Mouse (Mus musculus) frontal cortex, postnatal 14 days (tissue): Measurements from ENCODE around the gene Mlx.
A peak's percentile ranks its signal among the peaks of the same experiment; 100 is the strongest.

Experiments used
- DNase-seq, 2 experiments: peaks; one replicate each; pipeline ENCODE4 v3.0.0; 2022; ENCODE audit warnings: low spot score in 2 of 2

Gene Mlx

GRCm38 (mm10) chr11:101065002-101065401, 22.1 kb upstream of the Mlx start:
- DNase-seq, result no peak

- peak; percentile 62 to 73 for DNase-seq
These were observed 20.3 kb upstream of the Mlx start for GRCm38 (mm10) chr11:101066549-101067412.

GRCm38 (mm10) chr11:101069391-101070188, 17.5 kb upstream of the Mlx start, which contains the start of gene Naglu:
Gene Naglu (plus strand): TSS chr11:101070012.
- DNase-seq, result peak; percentile 91 to 94

- no peak for DNase-seq
These were observed 16.9 kb upstream of the Mlx start for GRCm38 (mm10) chr11:101070189-101070527.

- DNase-seq, result no peak
These were observed 16.1 kb upstream of the Mlx start for GRCm38 (mm10) chr11:101070987-101071386.

DNA sequence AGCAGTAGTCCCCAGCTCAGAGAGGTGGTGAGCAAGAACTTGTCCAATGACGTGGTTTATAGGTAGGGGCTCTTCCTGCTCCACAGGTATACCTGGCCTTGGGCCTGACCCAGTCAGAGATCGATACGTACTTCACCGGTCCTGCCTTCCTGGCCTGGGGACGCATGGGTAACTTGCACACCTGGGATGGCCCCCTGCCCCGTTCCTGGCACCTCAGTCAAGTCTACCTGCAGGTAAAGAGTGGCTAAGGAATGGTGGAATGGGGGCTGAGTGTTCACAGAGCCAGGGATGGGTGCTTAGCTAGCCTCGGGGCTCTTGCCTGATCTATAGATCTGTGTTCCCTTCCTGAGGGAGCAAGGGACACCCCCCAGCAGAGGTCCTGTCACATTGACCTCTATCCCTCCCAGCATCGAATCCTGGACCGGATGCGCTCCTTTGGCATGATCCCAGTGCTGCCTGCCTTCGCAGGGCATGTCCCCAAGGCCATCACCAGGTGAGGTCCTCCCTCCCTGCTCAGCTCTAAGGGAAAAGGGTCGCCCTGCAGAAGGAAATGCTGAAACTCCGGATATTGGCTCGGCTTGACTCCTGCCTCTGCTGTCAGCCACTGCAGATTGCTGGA, 15.2 kb upstream of the Mlx start:
- no peak for DNase-seq

- DNase-seq, result no peak
These were observed 9.0 kb upstream of the Mlx start, which contains the start of gene Hsd17b1 for GRCm38 (mm10) chr11:101078121-101078520. Gene Hsd17b1 (plus strand): TSS chr11:101078411.

- DNase-seq, result no peak
These were observed 7.3 kb upstream of the Mlx start for GRCm38 (mm10) chr11:101079746-101080145.

GRCm38 (mm10) chr11:101080421-101080820, 6.7 kb upstream of the Mlx start:
- DNase-seq, result no peak

DNA sequence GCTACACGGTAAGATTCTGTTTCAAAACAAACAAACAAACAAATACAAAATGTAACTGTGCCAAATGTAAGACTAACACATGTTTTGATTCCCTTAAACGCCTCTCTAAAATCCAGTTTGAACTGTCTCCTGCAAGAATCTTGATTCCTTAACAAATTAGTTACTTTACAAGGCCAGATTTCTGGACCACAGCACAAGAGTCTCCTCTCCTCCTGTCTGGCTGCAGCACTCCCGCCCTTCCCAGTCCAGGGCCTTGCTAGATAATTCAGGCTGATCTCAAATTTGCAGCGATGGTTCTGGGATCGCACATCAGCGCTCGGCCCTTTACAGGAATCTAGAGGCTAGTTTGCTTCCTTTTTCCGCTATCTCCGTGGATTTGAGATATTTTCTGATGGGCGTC, 5.4 kb upstream of the Mlx start:
- no peak for DNase-seq

DNA sequence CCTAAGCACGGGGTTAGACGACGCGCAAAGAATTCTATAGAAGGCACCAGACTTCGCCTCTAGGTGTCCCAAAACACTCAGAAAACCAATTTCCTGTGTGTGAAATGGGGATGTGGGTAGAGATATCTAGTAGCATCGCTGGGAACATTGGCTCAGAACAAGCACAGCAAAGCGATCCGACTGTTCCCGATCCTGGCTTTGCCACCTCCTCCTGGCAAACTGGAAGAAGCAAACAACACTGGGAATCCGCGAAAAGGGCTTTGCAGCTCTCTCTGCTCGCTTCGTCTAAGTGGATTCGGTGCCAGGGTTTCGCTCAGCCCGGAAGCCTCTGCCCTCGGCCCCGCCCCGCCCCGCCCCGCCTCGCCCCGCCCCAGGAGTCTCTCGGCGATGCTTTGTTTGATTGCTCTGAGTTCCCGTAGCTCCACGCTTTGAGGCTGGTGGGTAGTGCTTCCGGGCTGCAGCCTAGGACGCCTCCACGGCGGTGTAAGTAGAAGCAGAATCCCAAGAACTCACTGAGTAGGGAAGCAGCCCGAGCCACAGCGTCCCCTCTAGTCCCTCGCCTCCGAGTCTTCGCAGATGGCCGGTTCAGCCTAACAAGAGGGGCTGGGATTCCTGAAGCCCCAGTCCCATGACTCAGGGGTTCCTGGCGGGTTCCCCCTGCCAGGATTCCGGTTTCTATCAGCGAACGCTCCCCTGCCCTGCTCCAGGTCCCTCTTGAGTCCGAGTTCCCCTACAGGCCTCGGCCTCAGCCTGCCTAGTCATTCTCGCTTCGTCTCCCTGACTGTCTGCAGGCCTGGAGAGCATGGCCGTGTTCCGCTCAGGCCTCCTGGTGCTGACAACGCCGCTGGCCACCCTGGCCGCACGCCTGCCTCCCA, 4.6 kb upstream of the Mlx start, which contains the start of gene Coasy:
Coasy (plus strand) TSS at position 358 of the 875 bp plus-strand sequence.
- peak; percentile 74 to 77 for DNase-seq

- no peak for DNase-seq
These were observed 3.9 kb upstream of the Mlx start for GRCm38 (mm10) chr11:101083083-101083697.

GRCm38 (mm10) chr11:101084246-101084645, 2.8 kb upstream of the Mlx start:
- DNase-seq, result no peak

GRCm38 (mm10) chr11:101084811-101085210, 2.3 kb upstream of the Mlx start:
- DNase-seq, result no peak

GRCm38 (mm10) chr11:101085617-101086322, 1.3 kb upstream of the Mlx start:
- no peak for DNase-seq

DNA sequence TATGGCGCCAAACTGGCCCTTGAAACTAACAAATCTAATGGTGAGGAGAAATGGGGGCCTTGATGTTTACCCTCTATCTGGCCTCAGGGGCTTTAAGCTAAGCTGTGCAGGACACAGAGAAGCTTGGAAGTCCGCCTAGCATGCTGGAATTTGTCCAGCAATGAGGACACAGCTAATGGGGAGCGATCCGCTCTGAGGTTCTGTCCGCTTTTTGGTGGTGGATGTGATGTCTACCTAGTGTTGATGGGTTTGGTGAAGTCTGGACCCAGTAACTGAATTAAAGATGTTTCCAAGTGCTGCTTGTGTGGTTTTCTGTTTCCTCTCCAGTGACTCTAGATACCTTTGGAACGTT, 778 bp upstream of the Mlx start:
- DNase-seq, result no peak

- no peak for DNase-seq
These were observed 592 bp downstream of the Mlx start for GRCm38 (mm10) chr11:101087682-101088055.

- no peak for DNase-seq
These were observed 2.9 kb downstream of the Mlx start for GRCm38 (mm10) chr11:101089931-101090330.

DNA sequence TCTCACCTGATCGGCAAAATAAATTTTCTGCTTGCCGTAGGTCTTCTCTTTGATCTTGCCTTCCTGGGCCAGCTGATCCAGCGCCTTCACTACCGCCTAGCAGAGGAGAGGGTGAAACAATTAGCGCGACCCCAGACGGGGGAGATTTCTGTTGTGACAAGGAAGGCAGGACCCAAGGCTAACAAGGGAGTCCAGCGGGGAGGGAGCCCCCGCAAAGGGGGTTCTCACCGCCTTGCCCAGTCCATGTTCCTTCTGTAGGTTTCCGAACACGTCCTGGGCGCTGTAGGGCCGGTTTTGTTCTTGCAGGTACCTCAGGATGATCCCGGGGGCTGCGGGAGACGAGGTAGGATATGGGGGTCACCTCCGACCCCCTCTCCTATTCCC, 7.8 kb downstream of the Mlx start:
- no peak for DNase-seq

GRCm38 (mm10) chr11:101095314-101096024, 8.4 kb downstream of the Mlx start, which contains the start of gene Psmc3ip:
Gene Psmc3ip (minus strand): TSS chr11:101095436.
- peak; percentile 90 for DNase-seq
